Mouse (Mus musculus): ENCODE results near the gene Snx21. TPM values are rescaled to one million over a fixed set of nuclear protein-coding genes. Genes with fewer than 3 reads are reported as not detected.

Snx21 gene
- total and polyA plus RNA-seq, 3 experiments, result 3.8 to 7.7 TPM; not detected in 1

DNA sequence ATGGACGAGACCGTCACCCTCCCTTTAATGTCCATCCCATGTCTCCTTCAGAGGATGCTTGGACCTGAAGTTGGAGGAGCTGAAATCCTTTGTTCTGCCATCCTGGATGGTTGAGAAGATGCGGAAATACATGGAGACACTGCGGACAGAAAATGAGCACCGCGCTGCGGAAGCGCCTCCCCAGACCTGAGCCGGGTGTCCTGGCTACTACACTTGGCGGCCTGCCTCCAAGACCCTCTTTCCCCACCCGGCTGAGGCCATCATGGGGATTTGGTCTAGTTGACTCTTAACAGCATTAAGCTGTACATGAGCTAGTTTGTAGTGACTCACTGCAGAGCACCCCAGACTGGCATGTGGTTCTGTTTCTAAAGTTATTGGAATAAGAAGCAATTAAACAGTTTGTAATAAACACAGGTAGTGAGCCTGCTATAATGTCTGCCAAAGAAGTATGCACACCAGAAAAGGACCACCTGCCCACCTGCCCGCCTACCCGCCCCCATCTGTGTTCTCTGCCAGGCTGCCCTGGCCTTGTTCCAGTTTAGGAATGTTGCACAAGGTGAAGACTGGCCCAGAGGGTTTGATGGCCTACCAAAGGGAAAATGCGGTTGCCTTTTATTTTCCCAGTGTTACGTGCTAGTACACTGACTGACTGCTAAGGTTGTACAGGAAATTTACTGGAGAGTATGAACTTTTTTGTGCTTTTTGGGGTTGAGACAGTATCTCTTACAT lies 17.6 kb upstream of the Snx21 start:
- TF ChIP-seq JUND (IDR thresholded peaks at IDR 0.05; ENCODE audit: low read depth, low read length), result no peak
- no peak for TF ChIP-seq MAZ (IDR thresholded peaks at IDR 0.05; ENCODE audit: low read depth, low read length)
- TF ChIP-seq ETS1 (IDR thresholded peaks at IDR 0.05; ENCODE audit: low read depth, low read length), result no peak
- TF ChIP-seq USF2 (IDR thresholded peaks at IDR 0.05; ENCODE audit: borderline replicate concordance in 1 of 2, insufficient read depth in 1 of 2, low read depth in 1 of 2, low read length in 2 of 2), result no peak
- no peak for TF ChIP-seq EP300 (IDR thresholded peaks at IDR 0.05; ENCODE audit: low read depth in 1 of 2, low read length in 2 of 2)
- no peak for TF ChIP-seq MAFK (IDR thresholded peaks at IDR 0.05; ENCODE audit: borderline replicate concordance, low read depth, low read length)
- TF ChIP-seq NRF1 (IDR thresholded peaks at IDR 0.05; ENCODE audit: insufficient read depth, low read depth, low read length, poor library complexity, severe bottlenecking), result no peak
- TF ChIP-seq GATA1 (IDR thresholded peaks at IDR 0.05; ENCODE audit: low read depth, low read length), result no peak
- no peak for TF ChIP-seq GABPA (IDR thresholded peaks at IDR 0.05; ENCODE audit: low read depth, low read length)
- TF ChIP-seq POLR2AphosphoS2 (IDR thresholded peaks at IDR 0.05; ENCODE audit: low read length), result no peak; the same call in 1 of the 2 replicates
- TF ChIP-seq SMC3 (IDR thresholded peaks at IDR 0.05; ENCODE audit: low read depth, low read length), result no peak
- TF ChIP-seq ZC3H11A (IDR thresholded peaks at IDR 0.05; ENCODE audit: low read depth, low read length), result no peak
- Histone ChIP-seq H3K9me3 (replicated peaks; ENCODE audit: insufficient read depth, low read length) (no peaks in the 10 kb centered on the region), H3K36me3 (ENCODE audit: control insufficient read depth in 1 of 2, insufficient read depth in 2 of 2, low read length in 2 of 2) (peaks cover 2 to 22% of the 10 kb centered on the region in 2 experiments), H3K27me3 (ENCODE audit: control insufficient read depth in 1 of 2, insufficient read depth in 2 of 2, low read length in 2 of 2) (no peaks in the 10 kb centered on the region), H3K4me3 (ENCODE audit: control insufficient read depth in 1 of 2, insufficient read depth in 1 of 2, low read depth in 2 of 2, low read length in 2 of 2) (no peak overlapping the region), H3K9ac (ENCODE audit: control insufficient read depth, low read depth, low read length, poor library complexity, severe bottlenecking) (no peak overlapping the region), H3K79me2 (ENCODE audit: control insufficient read depth, insufficient read depth, low read length, poor library complexity) (peaks cover 24% of the 10 kb centered on the region), H3K4me1 (ENCODE audit: control insufficient read depth in 1 of 2, insufficient read depth in 2 of 2, low read length in 2 of 2) (peaks cover 3 to 21% of the 10 kb centered on the region in 2 experiments; a peak in 3 of 4 replicates), H3K27ac (ENCODE audit: control insufficient read depth, low read depth, low read length) (no peak overlapping the region)
- DNase-seq (ENCODE audit: low read depth, low spot score), result no peak

GRCm38 (mm10) chr2:164769258-164770037 lies 16.2 kb upstream of the Snx21 start, which contains the start of gene Ube2c:
TSS of gene Ube2c (plus strand) at chr2:164769898.
- Histone ChIP-seq H3K9me3 (replicated peaks; ENCODE audit: insufficient read depth, low read length) (no peaks in the 10 kb centered on the region), H3K4me3 (ENCODE audit: control insufficient read depth in 1 of 2, insufficient read depth in 1 of 2, low read depth in 2 of 2, low read length in 2 of 2) (peak within 1 kb of the TSS; percentile 81 to 94), H3K27me3 (ENCODE audit: control insufficient read depth in 1 of 2, insufficient read depth in 2 of 2, low read length in 2 of 2) (no peaks in the 10 kb centered on the region), H3K36me3 (ENCODE audit: control insufficient read depth in 1 of 2, insufficient read depth in 2 of 2, low read length in 2 of 2) (peaks cover 2 to 27% of the 10 kb centered on the region in 2 experiments), H3K79me2 (ENCODE audit: control insufficient read depth, insufficient read depth, low read length, poor library complexity) (peaks cover 24% of the 10 kb centered on the region), H3K4me1 (ENCODE audit: control insufficient read depth in 1 of 2, insufficient read depth in 2 of 2, low read length in 2 of 2) (peaks cover 3 to 29% of the 10 kb centered on the region in 2 experiments; a peak in 3 of 4 replicates), H3K27ac (ENCODE audit: control insufficient read depth, low read depth, low read length) (peak within 1 kb of the TSS; percentile 83), H3K9ac (ENCODE audit: control insufficient read depth, low read depth, low read length, poor library complexity, severe bottlenecking) (peak within 1 kb of the TSS; percentile 96)
- peak; percentile 99 for DNase-seq (ENCODE audit: low read depth, low spot score)
- TF ChIP-seq TAL1 (IDR thresholded peaks at IDR 0.05; ENCODE audit: low read length) (no peak), USF1 (IDR thresholded peaks at IDR 0.05; ENCODE audit: low read depth, low read length) (peak; percentile 66), HCFC1 (IDR thresholded peaks at IDR 0.05; ENCODE audit: low read depth, low read length) (peak; percentile 76), ZKSCAN1 (IDR thresholded peaks at IDR 0.05; ENCODE audit: low read depth, low read length) (no peak), RCOR1 (IDR thresholded peaks at IDR 0.05; ENCODE audit: low read depth, low read length) (no peak), POLR2A (IDR thresholded peaks at IDR 0.05; ENCODE audit: control insufficient read depth in 1 of 2, insufficient read depth in 1 of 2, low read depth in 1 of 2, low read length in 2 of 2, poor library complexity in 1 of 2) (peak in 1 of 2 experiments; percentile 94; a peak in 2 of 4 replicates), NRF1 (IDR thresholded peaks at IDR 0.05; ENCODE audit: insufficient read depth, low read depth, low read length, poor library complexity, severe bottlenecking) (peak; percentile 82), RAD21 (IDR thresholded peaks at IDR 0.05; ENCODE audit: low read depth, low read length) (no peak), NELFE (IDR thresholded peaks at IDR 0.05; ENCODE audit: low read depth, low read length) (peak; percentile 94), TBP (IDR thresholded peaks at IDR 0.05; ENCODE audit: low read depth, low read length) (peak; percentile 94), KAT2A (conservative IDR thresholded peaks at IDR 0.05; ENCODE audit: low read depth, low read length) (peak; percentile 61; the same call in 1 of the 2 replicates), CTCF (IDR thresholded peaks at IDR 0.05 in 2 of 3, conservative IDR thresholded peaks at IDR 0.05 in 1 of 3; ENCODE audit: control insufficient read depth in 1 of 3, insufficient read depth in 1 of 3, low read depth in 2 of 3, low read length in 3 of 3, poor library complexity in 1 of 3, severe bottlenecking in 1 of 3) (peak in 1 of 3 experiments; percentile 20; a peak in 1 of 6 replicates), SMC3 (IDR thresholded peaks at IDR 0.05; ENCODE audit: low read depth, low read length) (0 out of 2 replicates have a peak, but pooled peaks have one; percentile 0), JUND (IDR thresholded peaks at IDR 0.05; ENCODE audit: low read depth, low read length) (no peak), SIN3A (IDR thresholded peaks at IDR 0.05; ENCODE audit: low read length) (peak; percentile 86), USF2 (IDR thresholded peaks at IDR 0.05; ENCODE audit: borderline replicate concordance in 1 of 2, insufficient read depth in 1 of 2, low read depth in 1 of 2, low read length in 2 of 2) (no peak), GABPA (IDR thresholded peaks at IDR 0.05; ENCODE audit: low read depth, low read length) (peak; percentile 25; the same call in 1 of the 2 replicates), ZC3H11A (IDR thresholded peaks at IDR 0.05; ENCODE audit: low read depth, low read length) (no peak), CHD1 (IDR thresholded peaks at IDR 0.05; ENCODE audit: low read depth, low read length) (no peak), ZMIZ1 (IDR thresholded peaks at IDR 0.05; ENCODE audit: low read depth, low read length) (peak; percentile 77), MXI1 (IDR thresholded peaks at IDR 0.05; ENCODE audit: low read depth, low read length) (peak; percentile 98), MAZ (IDR thresholded peaks at IDR 0.05; ENCODE audit: low read depth, low read length) (no peak)
